Mouse (Mus musculus) cortical plate, adult 2 months (tissue): ENCODE measurements around the gene Fermt2.

Source experiments
- CTCF ChIP-seq: fragments of 200-500 bp; IDR thresholded peaks from 2 replicates; pipeline ENCODE4 v1.5.1; 2011; ENCODE audit warnings: mild to moderate bottlenecking, control low read depth, low read length; ENCODE audit not compliant: insufficient read depth; ENCODE audit errors: extremely low read depth
- POLR2A ChIP-seq: fragments of 200-500 bp; IDR thresholded peaks from 2 replicates; pipeline ENCODE4 v1.6.1; 2011; ENCODE audit warnings: mild to moderate bottlenecking, low read length, control low read depth; ENCODE audit not compliant: insufficient read depth; ENCODE audit errors: extremely low read depth

DNA sequence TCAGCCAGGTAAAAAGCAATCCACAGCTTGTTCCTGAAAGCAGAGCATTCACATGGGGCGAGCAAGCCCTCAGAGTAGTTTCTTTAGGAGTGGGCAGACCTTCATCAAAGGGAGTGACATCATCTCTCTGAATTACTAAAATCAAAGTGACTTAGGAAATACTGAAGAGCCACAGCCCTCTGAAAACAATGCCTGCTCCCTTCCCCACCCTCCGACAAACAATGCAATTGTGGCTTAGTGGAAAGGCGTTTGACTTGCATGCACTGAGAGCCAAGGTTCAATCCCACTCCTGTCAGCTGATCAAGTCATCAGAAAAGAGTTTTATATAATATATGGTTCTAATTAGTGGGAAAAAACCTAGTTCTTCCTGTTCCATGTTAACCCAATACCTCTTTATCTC is 26.0 kb downstream of the Fermt2 start:
- no peak for TF ChIP-seq POLR2A
- no peak for TF ChIP-seq CTCF
